Mouse (Mus musculus): ENCODE data around the gene Sec14l5.

Sec14l5 gene

GRCm38 (mm10) chr16:5153299-5154026 is 6.6 kb downstream of the Sec14l5 start:
- DNase-seq (ENCODE audit: low spot score in 2 of 2): no peak

DNA sequence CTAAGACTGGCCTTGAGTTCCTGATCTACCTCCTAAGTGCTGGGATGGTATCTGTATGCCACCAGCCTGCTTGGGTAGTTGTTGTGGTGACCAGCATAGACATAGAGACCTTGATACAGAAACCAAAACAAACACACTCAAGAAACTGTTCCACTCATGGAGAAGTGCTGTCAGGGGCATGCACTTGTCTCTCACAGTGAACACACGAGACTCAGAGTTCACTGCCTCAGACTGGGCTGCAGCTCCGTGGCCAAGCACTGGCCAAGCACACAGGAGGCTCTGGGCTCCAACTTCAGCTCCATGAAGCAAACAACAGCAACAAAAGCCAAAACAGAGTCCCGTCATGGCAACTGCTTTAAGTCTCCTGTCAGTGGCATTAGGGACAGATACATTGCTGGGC is 8.1 kb downstream of the Sec14l5 start:
- DNase-seq (ENCODE audit: low spot score in 2 of 2): no peak

- DNase-seq (ENCODE audit: low spot score in 2 of 2): no peak
Measured at GRCm38 (mm10) chr16:5156495-5156894, 9.6 kb downstream of the Sec14l5 start.

DNA sequence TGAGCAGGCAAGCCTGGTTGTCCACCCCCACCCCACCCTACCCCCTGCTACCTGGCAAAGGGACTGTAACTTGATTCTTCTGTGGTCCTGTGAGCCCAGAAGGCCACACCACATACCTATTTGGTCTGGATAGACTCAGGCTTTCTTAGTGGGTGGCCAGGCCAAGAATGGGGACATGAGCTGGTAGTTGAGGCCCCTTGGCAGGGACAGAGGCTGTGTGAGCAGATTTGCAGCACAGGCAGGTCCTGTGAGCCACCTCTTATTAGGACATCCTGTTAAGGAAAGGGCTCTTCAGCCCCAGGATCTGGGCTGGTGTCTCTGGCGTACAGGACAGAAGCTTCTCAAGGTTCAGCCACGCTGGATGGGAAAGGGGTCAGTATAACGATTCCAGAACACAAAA is 10.2 kb downstream of the Sec14l5 start:
- no peak for DNase-seq (ENCODE audit: low spot score in 2 of 2)

DNA sequence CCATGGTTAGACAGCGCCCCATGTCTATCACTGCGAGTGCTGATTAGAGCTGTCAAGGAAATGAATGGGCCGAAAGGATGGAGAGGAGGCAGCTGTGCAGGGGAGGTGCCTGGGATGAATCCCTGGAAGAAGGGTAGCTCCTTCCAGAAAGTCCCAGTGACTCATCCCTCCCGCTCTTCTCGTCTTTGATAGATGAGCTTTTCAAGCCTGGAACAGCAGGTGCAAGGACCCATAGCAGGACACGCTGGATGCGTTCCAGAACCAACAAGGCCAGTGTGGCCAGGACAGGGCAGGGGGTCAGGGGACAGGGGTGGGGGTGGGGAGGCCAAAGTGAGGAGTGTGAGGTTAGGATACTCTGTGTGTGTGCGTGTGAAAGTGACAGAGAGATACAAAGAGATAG is 12.3 kb downstream of the Sec14l5 start:
- DNase-seq (ENCODE audit: low spot score in 2 of 2): no peak

DNA sequence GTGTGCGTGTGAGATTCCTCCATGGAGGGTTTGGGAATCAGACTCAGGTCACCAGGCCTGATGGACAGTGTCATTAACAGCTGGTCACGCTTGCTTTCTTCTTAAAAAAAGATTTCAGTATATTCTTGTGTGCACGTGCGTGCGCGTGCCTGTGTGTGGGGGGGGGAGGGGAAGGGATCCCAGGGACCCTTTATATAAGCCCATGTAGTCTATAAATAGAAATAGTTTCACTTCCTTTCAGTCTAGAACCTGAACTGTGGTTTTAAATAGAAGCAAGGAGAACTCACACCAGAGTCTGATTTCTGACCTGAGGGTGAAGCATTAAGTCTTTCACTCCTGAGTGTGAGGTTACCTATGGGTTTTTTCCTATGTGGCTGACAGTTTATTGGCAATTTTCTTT is 17.4 kb downstream of the Sec14l5 start:
- no peak for DNase-seq (ENCODE audit: low spot score in 2 of 2)

DNA sequence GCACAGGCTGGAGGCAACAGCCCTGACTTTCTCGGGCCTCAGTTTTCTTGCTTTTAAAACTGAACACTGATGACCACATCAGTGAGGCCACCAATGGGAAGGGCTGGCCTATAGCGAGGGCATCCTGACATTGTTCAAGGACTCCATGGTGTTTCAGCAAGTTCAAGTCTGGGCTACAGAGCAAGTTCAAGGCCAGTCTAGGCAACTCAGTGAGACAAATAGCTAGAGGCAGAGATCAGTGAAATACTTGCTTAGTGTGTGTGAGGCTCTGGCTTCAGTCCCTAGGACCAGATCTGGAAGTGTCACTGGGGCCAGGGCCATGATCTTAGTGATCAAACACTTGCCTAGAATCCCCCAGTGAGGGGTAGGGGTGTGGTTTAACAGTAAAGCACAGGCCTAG is 21.1 kb downstream of the Sec14l5 start:
- DNase-seq (ENCODE audit: low spot score in 2 of 2): no peak

DNA sequence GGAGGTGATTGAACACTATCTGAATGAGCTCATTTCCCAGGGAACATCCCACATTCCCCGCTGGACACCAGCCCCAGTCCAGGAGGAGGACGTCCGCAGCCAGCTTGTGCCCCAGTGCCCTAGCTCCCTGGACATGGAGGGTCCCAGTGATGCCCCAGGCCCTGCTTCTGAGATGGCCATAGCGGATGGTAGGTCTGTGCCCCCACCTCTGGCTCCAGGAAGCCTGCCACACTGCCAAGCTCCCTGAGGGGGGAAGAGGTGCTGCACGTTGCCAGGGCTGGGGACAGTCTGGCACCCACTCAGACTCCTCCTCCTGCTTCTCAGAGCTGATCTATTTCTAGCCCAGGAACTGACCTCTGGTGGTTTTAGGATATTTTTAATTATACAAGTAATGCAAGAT is 21.9 kb downstream of the Sec14l5 start:
- DNase-seq (ENCODE audit: low spot score in 2 of 2): no peak

- no peak for DNase-seq (ENCODE audit: low spot score in 2 of 2)
Measured at GRCm38 (mm10) chr16:5172636-5173035, 25.7 kb downstream of the Sec14l5 start.

DNA sequence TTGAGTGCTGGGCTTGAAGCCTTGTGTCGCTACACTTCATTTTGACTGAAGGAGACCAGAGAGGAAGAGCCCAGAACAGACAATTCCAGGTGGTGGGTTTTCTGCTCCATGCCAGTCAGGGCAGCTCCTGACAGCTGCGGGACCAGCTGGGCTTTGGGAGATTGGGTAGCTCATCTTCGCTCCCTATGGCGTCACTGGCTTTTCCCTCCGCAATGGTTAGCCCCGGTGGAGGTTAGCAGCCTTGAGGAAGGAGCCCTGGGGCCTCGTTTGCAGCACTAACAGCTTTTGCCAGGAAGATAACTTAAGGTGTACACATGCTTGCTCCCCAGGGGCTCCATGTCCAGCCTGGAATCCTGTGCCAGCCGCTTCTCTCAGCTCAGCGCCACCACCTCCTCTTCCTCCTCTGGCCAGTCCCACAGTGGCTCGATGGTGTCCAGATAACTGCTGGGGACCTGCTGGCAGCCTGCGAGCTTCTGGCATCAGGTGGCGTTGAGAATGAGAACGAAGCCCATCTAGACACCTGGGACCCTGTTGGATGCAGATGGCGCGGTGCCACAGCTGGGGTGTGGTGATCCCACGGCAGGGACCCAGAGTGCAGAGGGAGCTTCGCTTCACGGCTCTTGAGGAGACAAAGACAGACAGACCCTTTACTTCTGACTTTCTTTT is 36.5 kb downstream of the Sec14l5 start:
- DNase-seq (ENCODE audit: low spot score in 2 of 2): no peak

- no peak for DNase-seq (ENCODE audit: low spot score in 2 of 2)
Measured at GRCm38 (mm10) chr16:5184101-5184500, 37.2 kb downstream of the Sec14l5 start.

- DNase-seq (ENCODE audit: low spot score in 2 of 2): no peak
Measured at GRCm38 (mm10) chr16:5184956-5185355, 38.0 kb downstream of the Sec14l5 start.

DNA sequence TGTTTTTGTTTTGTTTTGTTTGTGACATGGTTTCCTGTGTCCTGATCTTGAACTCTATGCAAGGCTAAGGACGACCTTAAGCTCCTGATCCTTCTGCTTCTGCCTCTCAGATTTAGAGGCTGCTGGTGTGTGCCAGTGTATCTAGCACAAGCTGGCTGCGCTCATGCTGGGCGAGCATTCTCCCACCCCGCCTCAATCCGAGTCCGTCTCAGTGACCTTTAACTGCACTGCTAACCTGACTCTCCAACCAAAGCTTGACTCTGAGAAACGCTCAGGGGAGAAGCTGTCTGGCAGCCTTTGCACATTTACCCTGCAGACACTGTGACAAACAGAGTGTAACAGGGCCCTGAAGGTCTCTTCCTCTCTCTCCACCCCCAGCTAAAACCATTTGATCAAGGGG is 38.8 kb downstream of the Sec14l5 start:
- no peak for DNase-seq (ENCODE audit: low spot score in 2 of 2)

GRCm38 (mm10) chr16:5186234-5186633 is 39.3 kb downstream of the Sec14l5 start:
- no peak for DNase-seq (ENCODE audit: low spot score in 2 of 2)

DNA sequence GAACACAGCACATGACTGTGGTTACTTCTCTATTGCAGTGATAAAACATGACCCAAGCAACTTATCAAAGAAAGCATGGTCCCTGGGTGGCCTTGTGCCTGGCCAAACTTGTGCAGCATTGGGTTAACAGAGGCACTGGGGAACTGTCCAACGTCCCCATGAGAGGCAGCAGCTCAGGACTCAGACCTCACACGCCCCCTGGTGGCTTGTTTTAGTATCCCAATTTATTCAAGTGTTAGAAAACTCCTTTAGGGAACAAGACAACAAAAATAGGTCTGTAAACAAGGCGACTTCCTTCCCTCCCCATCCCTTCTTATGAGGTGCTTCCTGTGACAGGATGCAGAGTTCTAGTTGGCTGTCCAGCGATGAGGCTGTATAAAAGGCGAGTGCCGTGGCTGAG is 48.2 kb downstream of the Sec14l5 start:
- peak; percentile 21 to 47 for DNase-seq (ENCODE audit: low spot score in 2 of 2)

DNA sequence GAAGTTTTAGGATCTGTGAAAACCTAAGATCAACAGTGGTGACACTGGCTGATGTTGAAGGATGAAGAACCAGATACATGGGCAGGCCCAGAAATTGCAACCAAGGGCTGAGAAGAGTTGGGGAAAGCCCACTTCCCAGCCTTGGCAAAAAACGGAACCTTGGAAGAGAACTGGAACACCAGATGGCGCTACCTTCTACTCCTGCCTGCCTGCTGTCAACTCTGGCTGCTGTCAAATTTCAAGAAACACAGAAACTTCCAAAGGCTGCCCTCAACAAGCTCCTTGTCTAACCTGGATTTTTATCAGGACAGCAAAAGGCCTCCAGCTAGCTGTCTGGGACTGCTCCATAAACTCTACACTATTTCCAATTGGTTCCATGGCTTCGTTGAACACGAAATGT is 55.8 kb downstream of the Sec14l5 start:
- DNase-seq (ENCODE audit: low spot score in 2 of 2): peak; percentile 16 to 31

- peak in 1 of 2 experiments; percentile 19 for DNase-seq (ENCODE audit: low spot score in 2 of 2)
Measured at GRCm38 (mm10) chr16:5203200-5203599, 56.3 kb downstream of the Sec14l5 start.

- peak; percentile 49 to 69 for DNase-seq (ENCODE audit: low spot score in 2 of 2)
Measured at GRCm38 (mm10) chr16:5203668-5204433, 56.9 kb downstream of the Sec14l5 start, which contains the start of gene Nagpa. Gene Nagpa (minus strand): TSS chr16:5204012.

- DNase-seq (ENCODE audit: low spot score in 2 of 2): no peak
Measured at GRCm38 (mm10) chr16:5205431-5205970, 58.6 kb downstream of the Sec14l5 start.

GRCm38 (mm10) chr16:5206051-5206450 is 59.1 kb downstream of the Sec14l5 start:
- DNase-seq (ENCODE audit: low spot score in 2 of 2): no peak

GRCm38 (mm10) chr16:5210365-5210764 is 63.5 kb downstream of the Sec14l5 start:
- DNase-seq (ENCODE audit: low spot score in 2 of 2): no peak

- no peak for DNase-seq (ENCODE audit: low spot score in 2 of 2)
Measured at GRCm38 (mm10) chr16:5212150-5212549, 65.2 kb downstream of the Sec14l5 start.
